Mouse (Mus musculus): Measurements from ENCODE around the gene Zfp334.

Gene Zfp334

DNA sequence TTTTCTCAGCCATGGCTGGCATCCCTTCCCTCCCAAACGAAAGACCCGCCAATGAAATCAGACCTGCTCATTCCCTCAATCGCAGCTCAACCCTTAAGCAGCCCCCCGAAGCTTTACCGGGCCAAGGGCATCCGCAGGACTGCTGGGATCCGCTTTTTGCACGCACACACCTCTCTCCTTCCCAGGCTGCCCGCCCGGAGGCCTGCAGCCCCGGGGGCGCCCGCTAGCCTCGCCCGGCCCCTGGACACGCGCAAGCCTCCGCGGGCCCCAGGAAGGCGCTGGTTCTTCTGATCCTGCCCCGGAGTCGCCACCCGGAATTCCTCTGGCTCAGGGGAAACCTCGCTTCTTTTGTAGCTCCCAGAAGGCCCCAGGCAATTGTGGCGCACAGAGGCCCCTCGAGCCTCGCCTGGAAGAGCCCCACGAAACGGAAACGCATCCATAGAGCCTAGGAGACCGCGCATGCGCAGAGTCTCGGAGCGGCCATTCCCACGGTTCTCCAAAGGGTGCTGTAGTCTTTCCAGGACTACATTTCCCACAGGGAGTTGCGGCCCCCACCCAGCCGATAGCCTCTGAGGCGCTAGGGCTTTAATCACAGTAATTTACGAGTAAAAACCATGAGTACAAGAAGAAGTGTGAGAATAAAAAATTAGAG lies at the start of gene Zfp334:
TSS of gene Zfp334 (minus strand) at position 416 of the 652 bp plus-strand sequence.
- DNase-seq (ENCODE audit: low read depth, low spot score), result no peak

DNA sequence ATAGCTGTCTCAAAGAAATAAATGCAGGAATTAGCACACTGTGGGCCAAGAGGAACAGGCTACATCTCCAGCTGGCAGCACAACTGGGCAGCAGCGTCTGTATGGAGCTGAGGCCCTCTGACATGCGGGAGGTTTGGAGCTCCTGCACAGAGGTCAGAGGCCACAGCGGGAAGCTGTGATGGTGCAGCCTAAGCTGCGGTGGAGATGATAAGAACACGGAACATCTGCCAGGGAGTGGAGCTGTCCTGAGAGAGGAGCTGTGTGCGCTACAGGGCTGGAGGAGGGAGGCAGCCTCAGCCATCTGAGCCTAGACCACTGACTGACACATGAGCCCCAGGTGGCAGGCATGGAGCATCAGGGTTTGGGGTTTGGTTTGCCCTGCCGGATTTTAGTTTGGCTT lies 40.6 kb upstream of the Zfp334 start:
- no peak for DNase-seq (ENCODE audit: low read depth, low spot score)

DNA sequence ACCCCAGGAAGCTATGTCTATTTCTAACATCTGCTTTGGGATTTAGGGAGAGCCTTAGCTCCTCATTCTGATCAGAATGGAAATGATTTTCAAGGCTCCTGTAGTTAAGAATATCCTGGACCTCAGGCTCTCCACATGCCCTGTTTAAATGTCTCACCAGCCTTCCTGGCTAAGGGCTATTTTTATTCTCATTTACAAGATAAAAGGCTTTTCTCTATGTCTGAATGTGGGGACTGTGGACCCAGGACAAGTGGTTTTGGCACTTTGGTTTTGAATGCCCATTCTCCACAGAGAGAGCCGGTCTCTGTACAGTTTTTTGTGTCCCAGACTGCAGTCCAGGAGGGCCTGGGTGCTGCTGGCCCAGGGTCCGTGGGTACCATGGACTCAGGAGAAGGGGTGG lies 32.1 kb upstream of the Zfp334 start:
- DNase-seq (ENCODE audit: low read depth, low spot score), result no peak

DNA sequence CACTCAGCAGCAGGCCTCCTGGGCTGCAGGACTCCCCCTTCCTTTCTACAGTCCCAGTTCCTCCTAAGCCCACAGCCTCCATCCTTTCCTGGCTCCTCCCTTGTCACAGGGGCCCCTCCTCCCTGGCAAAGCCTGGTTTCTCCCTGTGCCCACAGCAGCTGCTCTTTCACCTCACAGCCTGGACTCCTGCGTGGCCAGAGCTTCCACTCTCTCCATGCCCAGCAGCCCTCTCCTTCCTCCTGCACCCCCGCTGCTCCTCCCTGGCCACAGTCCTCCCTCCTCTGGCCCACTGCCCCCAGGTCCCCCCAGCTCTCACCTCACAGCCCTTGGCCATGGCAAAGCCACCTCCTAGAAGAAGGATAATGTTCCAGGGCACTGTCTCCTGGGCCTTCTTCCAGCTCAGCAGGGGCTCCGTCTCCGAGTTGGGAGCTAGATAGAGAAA lies 31.6 kb upstream of the Zfp334 start:
- DNase-seq (ENCODE audit: low read depth, low spot score), result no peak

DNA sequence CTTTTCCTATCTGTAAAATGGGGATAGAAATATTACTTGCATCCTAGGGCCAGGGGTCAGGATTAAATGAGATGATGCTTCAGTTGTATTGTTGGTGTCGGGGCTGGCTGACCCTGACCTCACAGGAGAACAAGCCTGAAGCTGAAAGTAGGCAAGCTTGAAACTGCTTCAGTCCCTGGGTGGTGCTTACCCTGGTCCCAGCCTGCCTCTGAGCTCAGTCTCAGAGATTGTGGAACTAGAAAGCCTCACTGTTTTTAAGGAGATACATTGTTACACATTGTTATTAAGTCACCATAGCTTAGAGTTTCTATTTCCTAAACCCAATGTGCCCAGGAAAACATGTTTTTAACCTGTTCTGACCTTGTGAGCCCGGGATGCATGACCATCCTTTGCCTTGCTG lies 30.5 kb upstream of the Zfp334 start:
- no peak for DNase-seq (ENCODE audit: low read depth, low spot score)

DNA sequence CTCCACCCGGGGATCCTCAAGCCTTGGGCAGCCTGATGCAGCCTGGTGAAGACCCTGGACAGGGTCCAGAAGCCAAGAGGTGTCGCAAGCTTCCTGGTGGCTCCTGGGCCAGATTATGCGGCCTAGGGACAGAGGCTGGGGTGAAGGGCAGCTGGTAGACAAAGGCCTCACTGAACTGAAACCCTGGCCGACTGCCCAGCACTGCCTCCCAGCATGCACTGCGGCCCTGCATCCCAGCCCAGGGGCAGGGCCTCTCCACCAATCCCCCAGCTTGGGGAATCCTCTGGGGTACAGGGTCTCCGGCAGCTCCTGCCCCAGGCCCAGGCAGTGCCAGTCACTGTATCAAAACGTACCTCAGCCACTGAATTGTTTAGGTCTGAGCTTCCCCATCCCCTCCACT lies 29.2 kb upstream of the Zfp334 start:
- DNase-seq (ENCODE audit: low read depth, low spot score), result no peak

DNA sequence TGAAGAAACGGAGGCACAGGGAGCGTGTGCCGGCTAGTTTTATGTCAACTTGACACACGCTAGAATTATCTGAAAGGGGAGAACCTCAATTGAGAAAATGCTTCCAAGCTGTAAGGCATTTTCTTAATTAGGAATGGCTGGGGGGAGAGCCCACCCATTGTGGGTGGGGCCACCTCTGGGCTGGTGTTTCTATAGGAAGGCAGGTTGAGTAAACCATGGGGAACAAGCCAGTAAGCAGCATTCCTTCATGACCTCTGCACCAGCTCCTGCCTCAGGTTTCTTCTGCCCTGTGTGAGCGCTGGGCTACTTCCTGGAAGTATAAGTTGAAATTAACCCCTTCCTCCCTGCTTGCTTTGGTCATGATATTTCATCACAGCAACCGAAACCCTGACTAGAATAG lies 27.7 kb upstream of the Zfp334 start:
- no peak for DNase-seq (ENCODE audit: low read depth, low spot score)

DNA sequence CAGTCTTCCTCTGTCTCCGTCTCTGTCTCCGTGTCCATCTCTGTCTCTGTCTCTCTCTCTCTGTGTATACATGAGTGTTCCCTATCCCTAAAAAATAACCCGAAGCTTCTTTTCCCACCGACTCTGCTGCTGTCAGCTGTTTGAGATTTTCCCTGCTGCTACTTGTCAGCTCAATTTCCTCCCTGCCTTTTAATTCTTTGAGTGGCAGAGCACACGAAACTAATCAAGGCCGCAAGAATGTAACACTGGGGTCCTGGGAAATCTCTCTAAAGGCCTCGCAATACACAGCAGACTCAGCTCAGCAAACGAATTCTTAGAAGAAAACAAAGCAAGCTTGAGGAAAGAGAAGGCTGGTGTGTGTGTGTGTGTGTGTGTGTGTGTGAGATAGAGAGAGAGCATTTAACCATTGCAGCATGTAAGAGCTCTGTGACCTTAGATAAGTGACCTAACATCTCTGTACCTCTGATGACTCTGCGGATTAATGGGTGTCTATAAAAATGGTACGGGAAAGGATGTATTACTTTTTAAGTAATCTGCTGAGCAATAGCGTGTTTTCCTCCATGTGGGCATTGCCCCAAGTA lies 27.2 kb upstream of the Zfp334 start:
- no peak for DNase-seq (ENCODE audit: low read depth, low spot score)

DNA sequence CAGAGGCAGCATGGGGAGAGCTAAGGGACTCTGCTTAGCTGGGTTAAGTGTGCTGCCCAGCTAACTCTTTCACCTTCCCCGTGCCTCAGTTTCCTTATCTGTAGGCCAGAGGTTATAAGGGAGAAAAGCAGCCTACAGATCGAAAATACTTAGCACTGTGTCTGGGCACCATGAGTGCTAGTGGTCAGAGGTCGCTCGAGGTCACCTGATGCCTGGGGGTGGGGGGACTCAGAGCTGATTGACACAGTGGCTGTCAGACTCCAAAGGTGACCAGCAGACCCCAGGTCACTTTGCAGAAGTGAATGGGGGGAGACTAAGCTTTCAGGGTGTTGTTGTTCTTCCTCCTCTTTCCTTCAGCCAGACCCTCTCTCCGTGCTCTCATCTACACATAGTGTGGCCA lies 26.3 kb upstream of the Zfp334 start:
- DNase-seq (ENCODE audit: low read depth, low spot score), result no peak

DNA sequence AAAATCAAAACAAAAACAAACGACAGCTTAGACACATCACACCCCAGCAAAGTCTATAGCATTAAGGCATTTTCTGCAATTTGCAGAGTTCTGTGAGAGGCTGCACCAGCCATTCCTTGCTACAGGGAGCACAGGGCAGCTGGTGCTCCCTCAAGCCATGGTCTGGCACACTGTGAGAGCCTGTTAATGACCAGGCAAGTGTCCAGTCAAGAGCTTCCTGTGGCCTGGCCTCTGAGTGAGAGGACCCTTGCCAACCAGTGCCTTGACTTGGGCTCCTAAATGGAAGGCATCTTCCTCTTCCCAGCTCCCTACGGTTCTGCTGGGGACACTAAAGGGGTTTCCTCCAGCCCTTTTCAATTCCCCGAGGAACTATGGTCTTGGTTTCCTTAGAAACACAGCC lies 25.8 kb upstream of the Zfp334 start:
- no peak for DNase-seq (ENCODE audit: low read depth, low spot score)

DNA sequence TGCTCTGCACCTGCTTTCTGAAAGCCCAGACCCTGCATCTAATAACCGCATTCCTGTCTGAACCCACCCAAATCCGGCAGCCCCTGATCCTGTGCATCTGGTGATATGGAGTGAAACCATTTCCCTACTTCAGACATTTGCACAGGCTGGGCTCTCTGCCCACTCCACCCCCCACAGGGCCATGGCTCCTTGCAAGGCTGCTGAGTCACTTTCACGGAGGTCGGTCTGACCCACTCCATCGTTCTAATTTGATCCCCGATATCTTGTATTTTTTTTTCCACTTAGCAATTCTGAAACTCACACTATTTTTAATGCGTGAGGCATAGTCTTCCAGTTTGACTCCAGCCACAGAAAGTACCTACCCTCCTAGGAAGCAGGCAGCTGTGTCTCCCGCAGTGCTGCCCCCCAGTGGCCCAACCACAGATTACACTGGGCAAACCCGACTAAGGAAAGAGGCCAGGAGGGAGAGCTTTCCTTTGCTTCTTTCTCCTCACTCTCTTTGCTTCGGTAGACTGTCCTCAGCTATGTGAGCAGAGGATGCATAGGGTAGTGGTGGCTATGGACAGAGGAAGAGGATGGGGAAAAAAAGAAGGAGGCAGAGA lies 19.7 kb upstream of the Zfp334 start:
- DNase-seq (ENCODE audit: low read depth, low spot score), result peak; percentile 45

DNA sequence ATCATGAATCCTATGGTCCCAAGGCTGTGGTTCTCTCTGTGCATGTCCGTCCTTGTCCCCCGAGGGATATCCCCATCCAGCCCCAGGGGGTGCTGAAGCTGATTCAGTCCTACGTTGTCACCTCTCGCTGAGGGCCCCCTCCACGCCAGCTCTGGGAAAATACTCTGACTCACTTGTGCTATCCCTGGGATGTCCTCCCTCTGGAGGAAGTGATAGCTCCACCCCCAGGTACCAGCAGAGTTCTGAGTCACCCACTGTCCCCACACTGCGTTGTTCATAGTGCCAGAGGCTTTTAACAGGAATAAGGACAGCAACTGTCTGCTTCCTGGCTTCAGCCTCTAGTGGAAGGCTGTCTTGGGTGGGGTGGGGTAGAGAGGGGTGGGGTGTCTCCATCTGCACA lies 17.3 kb upstream of the Zfp334 start:
- DNase-seq (ENCODE audit: low read depth, low spot score), result no peak

DNA sequence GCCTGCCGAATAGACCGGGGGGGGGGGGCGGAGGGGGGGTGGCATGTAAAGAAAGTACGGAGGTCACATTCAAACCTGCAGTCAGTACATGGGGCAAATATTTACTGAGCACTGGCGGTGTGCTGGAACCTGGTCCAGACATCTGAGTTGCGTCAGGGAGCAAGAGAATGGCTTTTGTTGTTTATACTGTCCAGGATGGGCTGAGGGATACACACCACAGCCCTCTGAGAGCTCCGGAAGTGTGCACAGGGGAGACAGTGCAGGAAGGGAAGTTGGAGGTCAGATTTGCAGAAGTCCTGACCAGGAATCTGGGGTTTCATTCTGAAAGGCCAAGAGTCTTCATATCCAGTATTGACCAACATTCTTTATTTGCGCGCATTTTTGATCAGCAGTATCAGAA lies 16.9 kb upstream of the Zfp334 start:
- no peak for DNase-seq (ENCODE audit: low read depth, low spot score)

DNA sequence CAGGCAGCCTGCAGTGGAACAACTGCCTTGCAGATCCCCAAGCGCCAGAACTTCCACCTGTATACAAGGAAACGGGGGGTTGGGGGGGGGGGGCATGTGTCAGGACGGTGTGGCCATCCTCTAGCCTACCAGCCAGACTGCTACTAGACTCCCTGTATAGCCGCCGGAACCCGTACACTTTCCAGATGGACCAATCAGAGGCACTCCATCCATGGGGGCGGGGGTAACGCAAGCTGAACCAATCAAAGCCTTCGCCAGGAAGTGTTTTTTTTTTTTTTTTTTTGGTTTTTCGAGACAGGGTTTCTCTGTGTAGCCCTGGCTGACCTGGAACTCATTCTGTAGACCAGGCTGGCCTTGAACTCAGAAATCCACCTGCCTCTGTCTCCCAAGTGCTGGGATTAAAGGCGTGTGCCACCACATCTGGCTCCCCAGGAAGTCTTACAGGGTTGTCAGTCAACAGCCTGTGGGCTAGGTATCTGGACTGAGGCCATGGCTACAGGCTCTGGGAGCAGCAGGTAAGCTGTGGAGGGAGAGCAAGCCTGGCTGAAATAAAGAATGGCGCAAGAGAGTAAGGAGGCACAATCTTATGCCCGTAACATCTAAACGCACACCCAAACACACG lies 10.2 kb upstream of the Zfp334 start:
- DNase-seq (ENCODE audit: low read depth, low spot score), result no peak

DNA sequence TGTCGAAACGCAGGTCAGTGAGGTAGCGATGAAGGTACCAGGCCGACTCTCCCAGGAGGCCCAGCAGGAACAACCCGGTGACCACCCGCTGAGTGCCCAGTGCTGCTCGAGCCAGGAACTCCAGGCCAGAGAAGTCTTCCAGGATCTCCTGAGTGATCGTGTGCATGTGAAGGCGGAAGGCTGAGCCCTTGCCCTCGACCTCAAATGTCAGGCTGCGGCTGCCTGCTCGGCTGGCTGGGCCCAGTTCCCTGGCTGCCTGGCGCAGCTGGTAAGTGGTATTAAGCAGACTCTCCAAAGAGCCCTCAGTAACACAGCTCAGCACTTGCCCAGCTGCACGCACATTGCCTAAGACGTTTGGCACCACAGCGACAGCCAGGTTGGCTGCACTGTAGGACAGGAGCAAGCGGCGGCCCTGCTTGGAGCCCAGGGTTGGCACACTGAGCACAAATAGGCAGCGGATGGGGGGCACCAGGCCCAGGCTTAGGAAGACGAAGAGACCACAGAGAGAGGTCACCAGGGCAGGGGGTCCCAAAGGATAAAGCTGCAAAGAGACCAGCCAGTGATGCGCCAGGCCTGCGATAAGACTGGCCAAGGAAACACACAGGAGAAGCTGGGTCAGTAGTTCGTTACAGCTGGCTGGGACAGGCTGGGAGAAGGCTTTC lies 9.6 kb upstream of the Zfp334 start:
- no peak for DNase-seq (ENCODE audit: low read depth, low spot score)

DNA sequence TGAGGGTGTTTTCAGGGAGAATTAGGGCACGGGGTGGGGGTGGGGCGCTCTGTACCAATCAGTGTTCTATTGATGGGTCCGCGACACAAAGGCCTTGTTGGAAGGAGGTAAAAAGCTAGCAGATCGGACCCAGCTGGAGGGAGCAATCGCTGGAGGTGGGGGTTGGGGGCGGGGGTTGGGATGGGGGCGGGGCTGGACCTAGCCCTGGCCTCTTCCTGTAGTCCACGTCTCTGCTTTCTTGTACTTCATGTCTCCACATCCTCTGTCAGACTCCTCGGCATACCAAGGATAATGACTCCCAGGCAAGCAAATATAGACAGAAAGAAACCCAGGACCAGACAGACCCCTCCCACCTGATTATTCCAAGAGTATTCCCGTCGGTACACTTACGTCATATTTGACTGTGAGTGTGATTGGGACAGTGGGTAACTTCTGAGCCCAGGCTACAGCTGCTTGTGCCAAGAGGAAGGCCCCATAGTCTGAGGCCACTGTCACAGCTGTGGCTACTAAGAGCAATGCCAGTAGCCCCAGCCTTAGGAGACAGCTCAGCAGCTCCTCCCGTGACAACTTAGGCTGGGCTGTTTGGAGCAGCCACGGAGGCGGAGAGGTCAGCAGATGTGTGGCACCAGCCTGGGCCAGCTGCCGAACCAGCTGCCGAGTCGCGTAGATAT lies 8.9 kb upstream of the Zfp334 start:
- no peak for DNase-seq (ENCODE audit: low read depth, low spot score)

DNA sequence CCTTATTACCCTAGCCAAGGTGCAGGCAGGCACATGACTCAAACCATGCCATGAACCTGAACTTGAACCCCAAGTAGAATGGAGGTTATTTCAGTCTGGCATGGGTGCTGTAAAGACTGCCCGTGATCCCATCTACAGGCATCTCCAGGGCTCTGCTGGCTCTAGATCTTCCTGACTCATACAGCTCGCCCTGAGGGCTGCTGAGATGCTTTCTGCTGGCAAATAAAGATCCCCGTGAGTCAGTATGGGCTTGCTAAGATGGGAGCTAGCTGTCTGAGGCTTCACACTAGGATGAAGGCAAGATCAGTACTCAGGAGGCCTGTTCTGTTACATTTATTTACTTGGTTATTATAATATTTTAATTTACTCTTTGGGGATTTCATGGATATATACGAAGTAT lies 4.1 kb upstream of the Zfp334 start:
- no peak for DNase-seq (ENCODE audit: low read depth, low spot score)

DNA sequence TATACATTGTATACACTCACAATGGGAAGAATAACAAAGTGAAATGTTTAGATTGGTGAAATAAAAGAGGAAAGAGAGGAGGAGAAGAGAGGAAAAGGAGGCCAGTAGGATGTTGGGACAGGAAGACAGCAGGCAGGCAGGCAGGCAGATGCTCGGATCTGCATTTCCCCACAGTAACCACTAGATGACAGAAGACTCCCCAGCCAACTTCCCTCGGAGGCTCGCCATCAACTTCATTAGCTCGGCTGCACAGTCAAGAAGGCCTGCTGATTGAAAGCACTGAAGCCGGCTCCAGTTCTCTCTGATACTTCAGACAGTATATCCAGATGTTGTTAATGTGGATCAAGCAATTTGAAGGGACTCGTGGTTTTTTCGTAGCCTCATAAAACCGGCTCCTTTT lies 3.5 kb upstream of the Zfp334 start:
- peak; percentile 59 for DNase-seq (ENCODE audit: low read depth, low spot score)

DNA sequence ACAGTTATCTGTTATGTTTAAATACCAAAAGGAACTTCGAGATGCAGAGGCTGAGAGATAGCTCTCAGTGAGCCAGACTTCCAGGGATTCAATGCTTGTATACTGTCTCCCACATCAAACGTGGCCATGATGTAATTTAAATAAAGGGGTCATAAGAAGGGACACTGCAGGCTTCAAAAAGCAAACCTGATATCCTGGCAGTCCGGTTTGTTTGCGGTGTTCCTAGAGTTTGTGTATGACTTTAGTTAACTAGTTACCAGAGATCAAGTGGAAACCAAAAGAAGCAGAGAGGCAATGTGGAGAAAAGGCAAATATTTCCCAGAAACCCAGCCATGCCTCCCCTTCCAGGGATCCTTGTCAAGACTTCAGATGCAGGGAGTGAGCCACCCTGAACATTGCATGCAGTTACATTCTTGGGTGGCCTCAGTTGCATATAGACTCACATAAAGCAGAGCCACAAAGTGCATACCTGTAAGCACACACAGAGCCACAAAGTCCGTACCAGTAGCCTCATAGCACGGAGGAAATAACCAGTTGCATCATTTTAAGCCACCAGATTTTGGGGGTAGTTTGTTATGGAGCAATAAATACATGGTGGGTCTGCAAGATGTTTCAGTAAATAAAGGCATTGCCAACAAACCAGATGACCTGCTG lies 1.4 kb upstream of the Zfp334 start:
- DNase-seq (ENCODE audit: low read depth, low spot score), result no peak

DNA sequence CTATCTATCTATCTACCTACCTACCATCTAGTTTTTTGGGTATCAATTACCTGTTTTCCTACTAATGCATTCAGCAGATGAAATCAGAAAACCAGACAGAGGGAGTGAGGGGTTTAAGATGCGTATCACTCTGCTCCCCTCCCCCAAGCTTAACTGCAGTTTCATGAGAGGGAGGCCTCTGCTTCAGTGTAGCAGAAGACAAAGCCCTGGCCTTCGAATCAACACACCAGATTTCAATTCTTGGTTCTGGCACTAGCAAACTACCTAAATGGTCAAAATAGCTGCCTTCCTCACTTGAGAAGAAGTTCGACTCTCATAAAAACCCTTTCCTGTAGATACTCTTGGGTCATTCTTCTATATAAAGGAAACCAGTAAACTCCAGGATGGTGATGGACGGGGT lies 689 bp downstream of the Zfp334 start:
- no peak for DNase-seq (ENCODE audit: low read depth, low spot score)

DNA sequence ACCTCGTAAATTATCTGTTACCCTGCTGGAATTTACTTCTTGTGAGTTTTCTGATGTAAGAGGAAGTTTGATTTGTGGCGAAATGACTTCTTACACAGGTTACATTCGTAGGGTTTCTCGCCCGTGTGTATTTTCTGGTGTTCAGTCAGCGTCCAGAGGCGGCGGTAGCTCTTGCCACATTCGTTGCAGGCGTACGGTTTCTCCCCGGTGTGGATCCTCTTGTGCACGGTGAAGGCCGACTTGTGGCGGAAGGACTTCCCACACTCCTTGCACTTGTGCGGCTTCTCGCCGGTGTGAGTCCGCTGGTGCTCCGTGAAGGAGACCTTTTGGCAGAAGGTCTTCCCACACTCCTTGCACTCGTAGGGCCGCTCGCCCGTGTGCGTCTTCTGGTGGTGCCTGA lies 8.0 kb downstream of the Zfp334 start:
- DNase-seq (ENCODE audit: low read depth, low spot score), result no peak

Data from A20 (cell line).